Mouse (Mus musculus): Measurements from ENCODE around the gene Tnk2. TPM values are rescaled to one million over a fixed set of nuclear protein-coding genes. Genes with fewer than 3 reads are reported as not detected.
A peak's percentile ranks its signal among the peaks of the same experiment; 100 is the strongest.

The Tnk2 gene
- polyA plus RNA-seq, 1 experiment from 2014 or later: 6.9 TPM

GRCm38 (mm10) chr16:32650461-32650860, 6.8 kb downstream of the Tnk2 start:
- ATAC-seq (replicated peaks; ENCODE audit: insufficient number of reproducible peaks, insufficient read depth, low FRiP score, low read depth): no peak

DNA sequence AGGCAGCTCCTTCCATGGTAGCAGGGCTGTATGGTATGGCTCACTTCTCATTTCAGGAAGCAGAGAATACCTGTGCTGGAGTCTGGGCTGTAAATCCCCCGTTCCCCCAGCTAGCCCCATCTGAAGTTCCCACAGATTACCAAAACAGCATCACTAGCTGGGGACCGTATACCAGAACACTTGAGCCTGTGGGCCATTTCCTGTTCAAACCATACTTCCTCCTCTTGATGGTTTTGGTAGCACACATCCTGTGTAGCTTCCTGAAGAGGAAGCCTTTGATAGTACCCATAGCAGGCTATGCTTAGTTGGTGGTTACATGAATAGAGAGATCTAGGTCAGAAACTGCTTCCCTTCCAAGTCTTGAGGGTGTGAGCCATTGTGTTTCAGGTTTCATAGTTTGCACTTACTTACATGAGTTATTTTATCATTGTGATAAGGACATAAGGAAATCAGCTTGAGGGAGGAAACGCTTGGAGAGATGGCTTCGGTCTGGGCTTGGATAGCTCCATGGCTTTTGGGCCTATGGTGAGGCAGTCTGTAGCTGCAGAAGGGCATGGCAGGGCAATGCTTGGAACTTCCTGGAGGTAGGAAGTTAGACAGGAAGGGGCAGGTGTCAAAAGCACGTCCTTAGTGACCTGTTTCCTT, 7.4 kb downstream of the Tnk2 start:
- H3K9me3 ChIP-seq (replicated peaks): no peaks in the 10 kb centered on the region
- ATAC-seq (replicated peaks; ENCODE audit: insufficient number of reproducible peaks, insufficient read depth, low FRiP score, low read depth): 0 out of 2 replicates have a peak, but pooled peaks have one; percentile 20
- no peak overlapping the region for H3K9ac ChIP-seq
- H3K27me3 ChIP-seq: no peaks in the 10 kb centered on the region
- peak overlapping the region; percentile 71 for H3K27ac ChIP-seq
- no peaks in the 10 kb centered on the region for H3K36me3 ChIP-seq
- no peak overlapping the region for H3K4me2 ChIP-seq
- no peak overlapping the region for H3K4me3 ChIP-seq
- H3K4me1 ChIP-seq (replicated peaks): peaks cover 20% of the 10 kb centered on the region
- 68% methylated on average over 5 of the region's 5 CpGs for WGBS

More at GRCm38 (mm10) chr16:32650461-32650860, 6.8 kb downstream of the Tnk2 start:
- Histone ChIP-seq H3K4me3 (no peak overlapping the region), H3K36me3 (no peaks in the 10 kb centered on the region), H3K4me2 (no peak overlapping the region), H3K9ac (no peak overlapping the region), H3K4me1 (replicated peaks) (peaks cover 24% of the 10 kb centered on the region), H3K9me3 (replicated peaks) (no peaks in the 10 kb centered on the region), H3K27me3 (no peaks in the 10 kb centered on the region), H3K27ac (peak overlapping the region; percentile 71)

DNA sequence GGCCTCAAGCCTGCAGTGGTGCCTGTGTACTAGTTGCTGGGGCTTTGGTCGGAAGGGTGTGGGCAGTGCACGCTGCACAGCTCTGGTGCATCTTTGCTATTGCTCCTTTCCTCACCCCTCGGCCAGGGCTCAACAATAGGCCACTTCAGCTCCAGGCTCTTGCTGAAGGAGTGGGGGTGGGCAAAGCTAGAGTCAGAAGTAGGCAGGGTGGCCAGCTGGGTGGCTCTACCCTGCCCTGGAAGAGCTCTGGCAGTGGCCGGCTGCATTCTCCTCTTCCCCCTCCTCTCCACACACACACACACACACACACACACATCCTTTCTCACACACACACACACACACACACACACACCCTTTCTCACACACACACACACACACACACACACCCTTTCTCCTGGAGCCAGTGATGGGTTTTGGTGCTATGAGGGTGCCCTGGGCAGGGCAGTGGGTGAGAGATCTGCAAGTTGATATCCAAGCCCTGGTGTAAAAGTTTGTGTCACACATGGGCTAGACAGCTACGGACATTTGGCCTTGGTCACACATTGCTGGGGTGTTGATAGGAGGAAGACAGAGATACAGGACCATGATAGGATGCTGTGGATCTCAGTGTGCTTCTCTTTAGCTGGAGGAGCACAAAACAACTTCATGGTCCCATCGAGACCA, 10.5 kb downstream of the Tnk2 start:
- Histone ChIP-seq H3K9ac (no peak overlapping the region), H3K4me2 (no peak overlapping the region), H3K4me1 (replicated peaks) (peaks cover 46% of the 10 kb centered on the region), H3K4me3 (no peak overlapping the region), H3K36me3 (no peaks in the 10 kb centered on the region), H3K27me3 (no peaks in the 10 kb centered on the region), H3K9me3 (replicated peaks) (no peaks in the 10 kb centered on the region), H3K27ac (no peak overlapping the region)
- 59% methylated on average over 6 of the region's 6 CpGs for whole genome bisulfite sequencing
- ATAC-seq (replicated peaks; ENCODE audit: insufficient number of reproducible peaks, insufficient read depth, low FRiP score, low read depth): no peak

DNA sequence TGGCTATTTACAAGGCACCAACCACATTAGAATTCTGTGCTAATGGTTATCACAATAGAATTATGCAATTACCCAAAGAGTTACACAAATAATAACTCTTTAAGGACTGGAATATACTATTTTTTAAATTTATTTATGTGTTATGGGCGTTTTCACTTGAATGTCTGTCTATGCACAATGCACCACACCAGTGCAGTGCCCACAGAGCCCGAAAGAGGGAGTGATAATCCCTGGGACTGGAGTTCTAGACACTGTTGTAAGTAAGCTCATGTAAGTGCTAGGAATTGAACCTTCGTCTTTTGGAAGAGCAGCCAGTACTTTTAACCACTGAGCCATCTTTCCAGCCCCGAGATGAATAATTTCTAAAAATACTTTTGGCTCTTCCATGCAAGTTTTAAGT, 11.9 kb downstream of the Tnk2 start:
- no peak overlapping the region for H3K4me2 ChIP-seq
- H3K27ac ChIP-seq: no peak overlapping the region
- WGBS: 85% methylated on average over 4 of the region's 4 CpGs
- no peaks in the 10 kb centered on the region for H3K27me3 ChIP-seq
- no peak overlapping the region for H3K9ac ChIP-seq
- H3K4me3 ChIP-seq: no peak overlapping the region
- no peaks in the 10 kb centered on the region for H3K9me3 ChIP-seq (replicated peaks)
- H3K36me3 ChIP-seq: no peaks in the 10 kb centered on the region
- ATAC-seq (replicated peaks; ENCODE audit: insufficient number of reproducible peaks, insufficient read depth, low FRiP score, low read depth): no peak
- peaks cover 59% of the 10 kb centered on the region for H3K4me1 ChIP-seq (replicated peaks)

GRCm38 (mm10) chr16:32656321-32656720, 12.6 kb downstream of the Tnk2 start:
- H3K36me3 ChIP-seq: no peaks in the 10 kb centered on the region
- ATAC-seq (replicated peaks; ENCODE audit: insufficient number of reproducible peaks, insufficient read depth, low FRiP score, low read depth): no peak
- no peak overlapping the region for H3K4me3 ChIP-seq
- no peaks in the 10 kb centered on the region for H3K9me3 ChIP-seq (replicated peaks)
- H3K27me3 ChIP-seq: no peaks in the 10 kb centered on the region
- H3K4me2 ChIP-seq: no peak overlapping the region
- H3K27ac ChIP-seq: no peak overlapping the region
- WGBS: 68% methylated on average over 8 of the region's 8 CpGs
- no peak overlapping the region for H3K9ac ChIP-seq
- peaks cover 62% of the 10 kb centered on the region for H3K4me1 ChIP-seq (replicated peaks)

- Histone ChIP-seq H3K9me3 (replicated peaks) (no peaks in the 10 kb centered on the region), H3K27ac (no peak overlapping the region; the same call in 1 of the 2 replicates), H3K4me1 (replicated peaks) (peaks cover 65% of the 10 kb centered on the region), H3K4me3 (no peak overlapping the region), H3K9ac (no peak overlapping the region), H3K36me3 (no peaks in the 10 kb centered on the region), H3K27me3 (no peaks in the 10 kb centered on the region), H3K4me2 (no peak overlapping the region)
- WGBS: 53% methylated on average over 8 of the region's 8 CpGs
- no peak for ATAC-seq (replicated peaks; ENCODE audit: insufficient number of reproducible peaks, insufficient read depth, low FRiP score, low read depth)
Observed at GRCm38 (mm10) chr16:32656794-32657193, 13.1 kb downstream of the Tnk2 start.

DNA sequence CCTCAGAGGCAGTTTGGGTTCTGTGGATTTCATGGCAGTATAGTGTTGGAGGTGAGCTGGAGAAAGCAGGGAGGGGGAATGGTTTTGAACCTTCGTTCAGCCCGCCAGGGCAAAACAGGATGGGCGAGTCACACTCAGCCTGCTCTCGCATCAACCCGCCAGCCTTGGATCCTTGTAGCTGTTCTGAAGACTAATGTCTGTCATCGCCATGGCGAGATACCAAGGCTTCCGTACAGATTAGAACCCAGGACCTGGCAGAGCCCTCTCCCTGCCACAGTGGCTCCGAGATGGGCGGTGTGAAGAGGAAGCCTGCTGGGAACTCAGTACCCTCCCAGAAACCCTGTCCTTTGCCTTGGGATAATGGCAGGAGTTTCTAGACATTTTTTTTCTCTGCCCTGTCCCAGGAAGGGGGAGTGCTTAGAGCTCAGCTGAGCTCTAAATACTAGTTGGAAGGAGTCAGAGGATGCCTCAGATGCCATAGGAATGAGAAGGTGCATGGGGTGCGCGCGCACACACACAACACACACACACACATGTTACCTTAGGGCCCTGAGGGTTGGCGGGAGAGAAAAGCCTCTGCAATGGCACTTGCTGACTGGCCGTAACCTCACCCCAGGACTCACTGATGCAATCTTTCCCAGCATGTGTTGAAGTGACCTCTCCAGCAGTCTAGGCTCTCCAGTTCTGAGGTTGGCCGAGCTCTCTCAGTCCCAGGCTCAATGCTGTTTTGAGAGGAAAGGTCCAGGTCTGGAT, 14.0 kb downstream of the Tnk2 start:
- H3K27ac ChIP-seq: no peak overlapping the region
- no peaks in the 10 kb centered on the region for H3K9me3 ChIP-seq (replicated peaks)
- no peak for ATAC-seq (replicated peaks; ENCODE audit: insufficient number of reproducible peaks, insufficient read depth, low FRiP score, low read depth)
- no peaks in the 10 kb centered on the region for H3K36me3 ChIP-seq
- H3K9ac ChIP-seq: no peak overlapping the region
- H3K4me2 ChIP-seq: no peak overlapping the region
- H3K4me3 ChIP-seq: no peak overlapping the region
- 74% methylated on average over 16 of the region's 16 CpGs for WGBS
- H3K4me1 ChIP-seq (replicated peaks): peaks cover 70% of the 10 kb centered on the region
- no peaks in the 10 kb centered on the region for H3K27me3 ChIP-seq

- 3% methylated on average over 18 of the region's 21 CpGs for WGBS
- Histone ChIP-seq H3K9ac (peak overlapping the region; percentile 46), H3K27ac (peak overlapping the region; percentile 15; the same call in 1 of the 2 replicates), H3K4me3 (peak overlapping the region; percentile 41), H3K4me2 (peak overlapping the region; percentile 74), H3K4me1 (replicated peaks) (peaks cover 76% of the 10 kb centered on the region), H3K27me3 (no peaks in the 10 kb centered on the region), H3K36me3 (no peaks in the 10 kb centered on the region), H3K9me3 (replicated peaks) (no peaks in the 10 kb centered on the region)
- no peak for ATAC-seq (replicated peaks; ENCODE audit: insufficient number of reproducible peaks, insufficient read depth, low FRiP score, low read depth)
Observed at GRCm38 (mm10) chr16:32658743-32659171, 15.1 kb downstream of the Tnk2 start.

- no peak for ATAC-seq (replicated peaks; ENCODE audit: insufficient number of reproducible peaks, insufficient read depth, low FRiP score, low read depth)
- 7% methylated on average over 8 of the region's 8 CpGs for WGBS
- peak overlapping the region; percentile 46 for H3K9ac ChIP-seq
Observed at GRCm38 (mm10) chr16:32659385-32659784, 15.7 kb downstream of the Tnk2 start.

DNA sequence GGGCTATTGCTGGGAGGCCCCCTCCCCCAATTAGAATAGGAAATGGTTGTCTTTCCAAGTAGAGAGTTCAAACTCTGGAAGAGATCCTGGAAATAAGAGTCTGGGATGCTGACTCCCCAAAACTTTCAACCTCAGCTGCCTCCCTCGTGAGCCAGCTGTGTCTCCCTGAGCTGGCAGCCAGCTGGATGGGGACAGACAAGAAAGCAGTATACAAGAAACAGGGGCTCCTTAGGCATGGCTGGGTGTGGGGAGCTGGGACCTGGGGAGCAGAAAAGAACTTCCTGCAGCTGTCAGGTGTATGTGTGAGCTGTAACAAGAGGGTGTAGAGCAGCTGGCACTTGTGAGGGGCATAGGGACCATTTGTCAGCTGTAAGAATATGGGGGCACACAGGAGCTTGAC, 16.4 kb downstream of the Tnk2 start:
- H3K9me3 ChIP-seq (replicated peaks): no peaks in the 10 kb centered on the region
- H3K4me2 ChIP-seq: no peak overlapping the region
- H3K36me3 ChIP-seq: no peaks in the 10 kb centered on the region
- no peak overlapping the region for H3K9ac ChIP-seq
- 38% methylated on average over 1 of the region's 1 CpGs for WGBS
- peak overlapping the region; percentile 82 for H3K27ac ChIP-seq
- no peak overlapping the region for H3K4me3 ChIP-seq
- ATAC-seq (replicated peaks; ENCODE audit: insufficient number of reproducible peaks, insufficient read depth, low FRiP score, low read depth): no peak
- H3K4me1 ChIP-seq (replicated peaks): peaks cover 83% of the 10 kb centered on the region
- no peaks in the 10 kb centered on the region for H3K27me3 ChIP-seq

More at GRCm38 (mm10) chr16:32659385-32659784, 15.7 kb downstream of the Tnk2 start:
- H3K27me3 ChIP-seq: no peaks in the 10 kb centered on the region
- H3K36me3 ChIP-seq: no peaks in the 10 kb centered on the region
- peak overlapping the region; percentile 41 for H3K4me3 ChIP-seq
- peaks cover 78% of the 10 kb centered on the region for H3K4me1 ChIP-seq (replicated peaks)
- peak overlapping the region; percentile 82 for H3K27ac ChIP-seq
- no peaks in the 10 kb centered on the region for H3K9me3 ChIP-seq (replicated peaks)
- H3K4me2 ChIP-seq: peak overlapping the region; percentile 74

GRCm38 (mm10) chr16:32660557-32661321, 17.1 kb downstream of the Tnk2 start:
- ATAC-seq (replicated peaks; ENCODE audit: insufficient number of reproducible peaks, insufficient read depth, low FRiP score, low read depth): peak; percentile 66
- peaks cover 89% of the 10 kb centered on the region for H3K4me1 ChIP-seq (replicated peaks)
- H3K9me3 ChIP-seq (replicated peaks): no peaks in the 10 kb centered on the region
- H3K36me3 ChIP-seq: no peaks in the 10 kb centered on the region
- peak overlapping the region; percentile 30 for H3K4me3 ChIP-seq
- WGBS: 11% methylated on average over 10 of the region's 10 CpGs
- no peaks in the 10 kb centered on the region for H3K27me3 ChIP-seq
- H3K27ac ChIP-seq: peak overlapping the region; percentile 82
- peak overlapping the region; percentile 49 for H3K9ac ChIP-seq
- peak overlapping the region; percentile 58 for H3K4me2 ChIP-seq
